Mouse (Mus musculus) brain, embryonic 14.5 days (tissue): ENCODE results near the gene Hoxd11. TPM values are rescaled to one million over a fixed set of nuclear protein-coding genes. Genes with fewer than 3 reads are reported as not detected.

Experiments used
- DNase-seq: peaks from one replicate; pipeline ENCODE4 v3.0.0-alpha.2; 2011; ENCODE audit warnings: low read depth
- CTCF ChIP-seq: fragments of 200-500 bp; IDR thresholded peaks from 2 replicates; pipeline ENCODE4 v1.5.1; 2012; ENCODE audit warnings: inconsistent platforms, mild to moderate bottlenecking, moderate library complexity, borderline replicate concordance; ENCODE audit not compliant: insufficient read depth, insufficient read length; ENCODE audit errors: extremely low read depth
- POLR2A ChIP-seq: fragments of 200-500 bp; IDR thresholded peaks from 2 replicates; pipeline ENCODE4 v1.6.1; 2012; ENCODE audit warnings: mild to moderate bottlenecking, inconsistent platforms, borderline replicate concordance; ENCODE audit not compliant: poor library complexity, insufficient read depth, insufficient read length, severe bottlenecking; ENCODE audit errors: extremely low read depth
- polyA plus RNA-seq: library from polyadenylated mRNA; depleted of rRNA; stranded (reverse); fragments of >200 nt; gene quantifications from 2 replicates; pipeline ENCODE4 v1.2.3, GENCODE M21; 2012

Gene Hoxd11
- polyA plus RNA-seq, 1 experiment = not detected

DNA sequence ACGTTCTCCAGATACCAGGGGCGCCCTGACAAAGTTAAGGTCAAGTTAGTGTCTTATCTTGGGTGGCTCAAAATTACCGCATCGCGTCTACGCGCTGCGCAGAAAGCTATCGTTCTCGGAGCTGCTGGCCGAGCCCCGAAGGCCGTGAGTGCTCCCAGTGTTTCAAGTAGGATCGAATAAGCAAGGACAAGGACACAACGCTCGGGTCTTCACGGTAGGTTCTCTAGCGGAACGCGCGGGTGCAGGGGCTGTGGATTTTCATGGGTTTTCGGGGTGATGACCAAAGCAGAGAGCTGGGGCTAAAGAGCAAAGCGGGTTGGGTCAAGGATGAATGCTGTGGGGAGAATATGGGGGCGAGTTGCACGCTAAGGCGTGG, 227 bp downstream of the Hoxd11 start:
- TF ChIP-seq CTCF (no peak), POLR2A (no peak)
- DNase-seq = no peak

GRCm38 (mm10) chr2:74679980-74680379, 623 bp downstream of the Hoxd11 start:
- TF ChIP-seq CTCF (no peak), POLR2A (no peak)

GRCm38 (mm10) chr2:74680561-74681398, 1.4 kb downstream of the Hoxd11 start:
- TF ChIP-seq POLR2A (no peak), CTCF (no peak)
- DNase-seq = no peak

More at GRCm38 (mm10) chr2:74679980-74680379, 623 bp downstream of the Hoxd11 start:
- no peak for DNase-seq

GRCm38 (mm10) chr2:74681594-74682531, 2.5 kb downstream of the Hoxd11 start:
- DNase-seq = no peak

GRCm38 (mm10) chr2:74682796-74683195, 3.4 kb downstream of the Hoxd11 start:
- no peak for DNase-seq
- no peak for TF ChIP-seq CTCF
- no peak for TF ChIP-seq POLR2A

More at GRCm38 (mm10) chr2:74681594-74682531, 2.5 kb downstream of the Hoxd11 start:
- TF ChIP-seq POLR2A = no peak
- no peak for TF ChIP-seq CTCF

GRCm38 (mm10) chr2:74683471-74683951, 4.2 kb downstream of the Hoxd11 start:
- no peak for DNase-seq
- TF ChIP-seq CTCF (no peak), POLR2A (no peak)

DNA sequence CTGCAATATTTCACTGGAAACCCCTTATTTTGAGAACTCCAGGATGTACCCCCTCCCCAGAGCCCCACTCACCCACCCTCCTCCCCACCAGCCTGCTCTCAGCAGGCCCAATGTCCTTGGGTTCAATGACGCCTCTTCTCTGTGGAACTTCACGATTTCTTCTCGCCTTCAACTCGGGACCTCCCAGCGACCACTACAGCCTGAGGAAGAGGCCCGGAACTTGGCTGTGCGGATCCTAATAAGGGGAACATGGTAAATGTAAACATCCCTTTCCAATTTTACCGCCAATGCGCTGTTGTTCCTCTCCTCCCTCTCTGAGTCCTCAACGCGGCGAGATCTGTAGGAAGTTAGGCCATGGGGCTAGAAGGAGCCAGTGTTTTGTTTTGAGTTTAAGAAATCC, 4.7 kb downstream of the Hoxd11 start:
- TF ChIP-seq POLR2A (no peak), CTCF (no peak)
- no peak for DNase-seq

GRCm38 (mm10) chr2:74685059-74685603, 5.8 kb downstream of the Hoxd11 start:
- DNase-seq = no peak
- no peak for TF ChIP-seq CTCF
- no peak for TF ChIP-seq POLR2A

GRCm38 (mm10) chr2:74686301-74686987, 7.1 kb downstream of the Hoxd11 start:
- peak; percentile 67; the same call in 1 of the 2 replicates for TF ChIP-seq CTCF
- no peak for TF ChIP-seq POLR2A

GRCm38 (mm10) chr2:74686988-74687697, 7.8 kb downstream of the Hoxd11 start:
- TF ChIP-seq CTCF (no peak), POLR2A (no peak)
- DNase-seq = no peak

More at GRCm38 (mm10) chr2:74686301-74686987, 7.1 kb downstream of the Hoxd11 start:
- DNase-seq = peak; percentile 93

DNA sequence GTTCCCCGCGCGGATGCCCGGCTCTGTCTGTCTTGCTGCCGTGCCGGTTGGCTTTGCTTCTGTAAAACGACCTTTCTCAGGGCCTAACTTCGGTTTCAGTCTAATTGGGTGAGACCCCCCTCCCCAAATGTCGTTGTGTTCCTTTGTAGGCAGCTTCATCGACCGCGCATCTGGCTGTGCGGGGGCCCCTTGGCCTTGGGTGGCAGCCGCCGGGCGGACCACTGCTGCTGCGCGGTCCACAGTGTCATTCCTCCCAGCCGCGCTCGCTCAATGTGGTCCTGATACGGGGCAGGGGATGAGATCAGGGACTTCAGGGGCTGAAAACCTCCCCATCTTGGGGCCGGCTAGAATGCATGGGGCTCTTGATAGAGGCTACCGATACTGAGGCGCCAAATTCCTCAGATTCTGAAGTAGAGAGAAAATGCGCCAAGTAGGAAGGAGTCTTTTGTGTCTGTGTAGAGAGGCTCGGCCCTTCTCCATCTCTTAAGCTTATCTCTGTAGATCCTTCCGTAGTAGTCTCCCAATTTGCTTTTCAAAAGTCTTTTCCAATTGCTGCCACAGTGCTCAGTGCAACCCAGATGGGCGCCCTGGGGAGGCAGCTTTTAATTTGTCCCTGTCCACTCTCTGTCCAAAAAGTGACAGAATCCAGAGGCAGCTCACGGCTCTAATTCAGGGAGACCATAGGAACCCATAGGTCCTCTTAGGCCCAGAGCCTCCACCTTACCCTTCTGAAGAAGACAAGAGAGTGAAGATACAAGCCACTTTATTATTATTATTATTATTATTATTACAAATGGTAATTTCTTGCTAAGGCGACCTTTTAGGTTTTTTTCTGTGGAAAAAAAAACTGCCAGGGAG, 8.6 kb downstream of the Hoxd11 start:
- DNase-seq = no peak
- TF ChIP-seq POLR2A = no peak
- no peak for TF ChIP-seq CTCF
